Mouse (Mus musculus) ZHBTc4 (cell line): Measurements from ENCODE around the gene Dnaja2.

Experiments
- DNase-seq: peaks from one replicate; pipeline ENCODE4 v3.0.0-alpha.2; 2011; ENCODE audit warnings: low read depth, low spot score

Dnaja2 gene

GRCm38 (mm10) chr8:85500955-85501685 is 54.0 kb downstream of the Dnaja2 start:
- no peak for DNase-seq

GRCm38 (mm10) chr8:85500460-85500859 is 54.7 kb downstream of the Dnaja2 start:
- no peak for DNase-seq

- DNase-seq, result peak; percentile 96
These were observed 56.6 kb downstream of the Dnaja2 start for GRCm38 (mm10) chr8:85498577-85498976.

- no peak for DNase-seq
These were observed 58.4 kb downstream of the Dnaja2 start for GRCm38 (mm10) chr8:85496778-85497177.

- no peak for DNase-seq
These were observed 59.0 kb downstream of the Dnaja2 start for GRCm38 (mm10) chr8:85496125-85496524.

- no peak for DNase-seq
These were observed 61.9 kb downstream of the Dnaja2 start for GRCm38 (mm10) chr8:85492940-85493931.

- DNase-seq, result peak; percentile 97
These were observed 62.8 kb downstream of the Dnaja2 start, which contains the start of gene Gpt2 for GRCm38 (mm10) chr8:85492125-85492875. TSS of gene Gpt2 (plus strand) at chr8:85492576.

GRCm38 (mm10) chr8:85489546-85489945 is 65.6 kb downstream of the Dnaja2 start:
- peak; percentile 81 for DNase-seq

GRCm38 (mm10) chr8:85488631-85489030 is 66.5 kb downstream of the Dnaja2 start:
- no peak for DNase-seq

- no peak for DNase-seq
These were observed 67.1 kb downstream of the Dnaja2 start for GRCm38 (mm10) chr8:85487906-85488620.
